Mouse (Mus musculus) limb, embryonic 11.5 days (tissue): Measurements from ENCODE around the gene Hephl1. TPM values are rescaled to one million over a fixed set of nuclear protein-coding genes. Genes with fewer than 3 reads are reported as not detected.

Source experiments
- ATAC-seq: fragments of 200-750 bp; cut with Nextera tagmentation; 2 replicates; pipeline ENCODE4 v1.8.0; 2017; ENCODE audit warnings: low read depth; ENCODE audit not compliant: insufficient number of reproducible peaks, low FRiP score, low TSS enrichment
- DNase-seq: peaks from one replicate; pipeline ENCODE4 v3.0.0-alpha.2; 2015; ENCODE audit warnings: low spot score
- H3K27ac ChIP-seq: fragments of 300-500 bp; sonication (generic); replicated peaks from 2 replicates; pipeline ENCODE4 v1.5.1; 2014; ENCODE audit warnings: low read depth, mild to moderate bottlenecking, low read length
- H3K27me3 ChIP-seq: fragments of 300-500 bp; sonication (generic); 2 replicates; pipeline ENCODE4 v1.6.1; 2014; ENCODE audit warnings: mild to moderate bottlenecking, low read length, mixed read lengths; ENCODE audit not compliant: control insufficient read depth, insufficient read depth
- H3K36me3 ChIP-seq: fragments of 300-500 bp; sonication (generic); 2 replicates; pipeline ENCODE4 v1.6.1; 2014; ENCODE audit warnings: mild to moderate bottlenecking, low read length, moderate library complexity, mixed read lengths; ENCODE audit not compliant: control insufficient read depth, insufficient read depth
- H3K4me1 ChIP-seq: fragments of 300-500 bp; sonication (generic); 2 replicates; pipeline ENCODE4 v1.6.1; 2014; ENCODE audit warnings: low read length, mixed read lengths; ENCODE audit not compliant: control insufficient read depth, insufficient read depth
- H3K4me2 ChIP-seq: fragments of 300-500 bp; sonication (generic); 2 replicates; pipeline ENCODE4 v1.6.1; 2014; ENCODE audit warnings: low read depth, mild to moderate bottlenecking, moderate library complexity; ENCODE audit not compliant: severe bottlenecking
- H3K4me3 ChIP-seq: fragments of 300-500 bp; sonication (generic); 2 replicates; pipeline ENCODE4 v1.5.1; 2014; ENCODE audit warnings: low read depth, low read length
- H3K9ac ChIP-seq: fragments of 300-500 bp; sonication (generic); 2 replicates; pipeline ENCODE4 v1.6.1; 2014; ENCODE audit warnings: mild to moderate bottlenecking, low read length
- H3K9me3 ChIP-seq: fragments of 300-500 bp; sonication (generic); 2 replicates; pipeline ENCODE4 v1.6.1; 2016; ENCODE audit warnings: low read length; ENCODE audit not compliant: control insufficient read depth
- WGBS: fragments of 180-500 bp; shearing (Covaris S2); extraction: QIAGEN DNeasy Blood & Tissue Kit; methylation state at CpG from one replicate; pipeline ENCODE4 v1.1.7; 2014; 5-methylcytosine and 5-hydroxymethylcytosine counted together
- polyA plus RNA-seq: library from polyadenylated mRNA; unstranded; fragments of >200 nt; fragmentation: Nextera tagmentation; extraction: Ambion mirVana; gene quantifications from 2 replicates; pipeline ENCODE4 v1.2.1, GENCODE M21; 2014

The Hephl1 gene
- polyA plus RNA-seq, 1 experiment from 2014 or later, result not detected

DNA sequence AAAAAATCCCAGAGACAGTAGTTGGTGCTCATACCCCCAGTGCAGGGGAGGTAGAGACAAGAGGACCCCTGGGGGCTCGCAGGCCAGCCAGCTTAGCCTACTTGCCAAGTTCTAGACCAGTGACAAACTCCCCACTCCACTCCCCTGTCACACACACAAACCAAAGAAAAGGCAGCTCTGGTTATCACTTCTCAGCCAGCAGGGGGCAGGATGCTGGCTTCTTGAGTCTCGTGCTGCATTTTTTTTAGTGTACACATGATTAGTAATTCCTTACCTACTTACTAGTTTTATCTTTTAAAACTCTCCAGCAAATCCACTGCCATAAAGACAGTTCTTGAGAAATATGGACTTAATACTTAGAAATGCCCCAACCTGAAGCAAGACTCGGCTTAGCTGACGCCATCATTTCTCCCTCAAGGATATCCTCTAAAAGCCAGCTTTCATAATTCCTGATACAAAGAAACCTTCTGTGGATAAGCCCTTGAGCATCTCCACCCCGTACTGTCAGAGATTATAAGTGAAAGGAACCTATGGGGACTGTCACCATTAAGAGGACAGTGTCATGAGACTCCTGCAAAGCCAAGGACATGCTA, 78.2 kb downstream of the Hephl1 start:
- H3K4me1 ChIP-seq, result no peaks in the 10 kb centered on the region
- no peak overlapping the region for H3K4me3 ChIP-seq
- H3K27me3 ChIP-seq, result no peaks in the 10 kb centered on the region
- no peaks in the 10 kb centered on the region for H3K36me3 ChIP-seq
- DNase-seq (no peak), ATAC-seq (no peak)
- WGBS, result 76% methylated on average over 5 of the region's 5 CpGs
- no peak overlapping the region for H3K27ac ChIP-seq
- H3K9me3 ChIP-seq, result no peaks in the 10 kb centered on the region; the same call in 1 of the 2 replicates
- no peak overlapping the region for H3K9ac ChIP-seq
- no peak overlapping the region for H3K4me2 ChIP-seq

GRCm38 (mm10) chr9:15032797-15033196, 79.1 kb downstream of the Hephl1 start:
- ATAC-seq, result no peak
- H3K4me3 ChIP-seq, result no peak overlapping the region
- H3K9ac ChIP-seq, result no peak overlapping the region
- H3K4me1 ChIP-seq, result no peaks in the 10 kb centered on the region
- H3K9me3 ChIP-seq, result no peaks in the 10 kb centered on the region; the same call in 1 of the 2 replicates
- DNase-seq, result no peak
- H3K36me3 ChIP-seq, result no peaks in the 10 kb centered on the region
- no peaks in the 10 kb centered on the region for H3K27me3 ChIP-seq
- no peak overlapping the region for H3K4me2 ChIP-seq
- 86% methylated on average over 4 of the region's 4 CpGs for WGBS
- no peak overlapping the region for H3K27ac ChIP-seq

DNA sequence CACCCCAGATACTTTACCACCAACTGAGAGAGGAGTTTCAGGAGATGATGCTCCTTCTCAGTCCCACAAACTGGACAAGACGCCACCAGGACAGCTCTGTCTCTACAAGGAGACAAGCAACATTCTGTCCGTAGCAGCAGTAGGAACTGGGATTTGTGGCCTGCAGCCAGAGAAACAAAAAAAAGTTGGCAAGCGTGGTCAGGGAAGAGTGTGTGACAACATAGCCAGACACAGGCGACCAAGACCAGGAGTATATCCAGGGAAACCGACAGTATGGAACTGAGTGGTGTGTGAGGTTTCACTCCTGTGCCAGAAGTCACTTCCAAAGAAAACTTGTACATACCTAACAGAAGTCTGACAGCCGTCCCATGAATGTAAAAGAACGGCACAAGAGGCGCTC, 81.1 kb downstream of the Hephl1 start:
- Histone ChIP-seq H3K4me2 (no peak overlapping the region), H3K9ac (no peak overlapping the region), H3K27me3 (no peaks in the 10 kb centered on the region), H3K4me1 (no peaks in the 10 kb centered on the region), H3K27ac (no peak overlapping the region), H3K9me3 (no peaks in the 10 kb centered on the region), H3K36me3 (no peaks in the 10 kb centered on the region), H3K4me3 (no peak overlapping the region)
- ATAC-seq (no peak), DNase-seq (no peak)
- WGBS, result 92% methylated on average over 8 of the region's 8 CpGs

GRCm38 (mm10) chr9:15029025-15029727, 82.7 kb downstream of the Hephl1 start:
- Histone ChIP-seq H3K9me3 (no peaks in the 10 kb centered on the region), H3K27ac (no peak overlapping the region), H3K27me3 (no peaks in the 10 kb centered on the region), H3K4me3 (no peak overlapping the region), H3K4me1 (no peaks in the 10 kb centered on the region), H3K9ac (no peak overlapping the region), H3K36me3 (no peaks in the 10 kb centered on the region), H3K4me2 (no peak overlapping the region)
- DNase-seq, result peak; percentile 72
- no peak for ATAC-seq
- 57% methylated on average over 4 of the region's 5 CpGs for WGBS

DNA sequence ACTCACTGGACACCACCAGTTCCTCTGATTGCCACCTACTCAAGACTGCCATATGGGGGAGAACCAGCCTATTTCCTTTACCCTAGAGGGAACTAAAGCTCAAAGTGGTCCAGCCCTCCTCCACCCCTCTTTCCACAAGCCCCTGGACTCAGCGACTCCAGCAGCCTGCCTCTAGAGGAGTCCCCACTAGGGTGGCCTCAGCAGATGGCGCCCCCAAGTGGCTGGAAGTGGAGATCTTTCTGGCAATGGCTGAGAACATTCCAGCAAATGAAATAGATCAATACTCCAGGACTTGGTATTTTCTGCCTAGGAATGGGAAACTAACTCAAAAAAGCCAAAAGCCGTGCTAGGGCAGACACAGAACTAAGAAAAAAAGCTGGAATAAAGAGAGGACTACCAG, 84.2 kb downstream of the Hephl1 start:
- Histone ChIP-seq H3K9me3 (no peaks in the 10 kb centered on the region), H3K4me2 (no peak overlapping the region), H3K4me3 (no peak overlapping the region), H3K36me3 (no peaks in the 10 kb centered on the region), H3K27ac (no peak overlapping the region), H3K27me3 (no peaks in the 10 kb centered on the region), H3K9ac (no peak overlapping the region), H3K4me1 (no peaks in the 10 kb centered on the region)
- DNase-seq, result no peak
- no peak for ATAC-seq
- 65% methylated on average over 3 of the region's 3 CpGs for WGBS

- no peak overlapping the region for H3K4me3 ChIP-seq
- H3K4me2 ChIP-seq, result no peak overlapping the region
- H3K36me3 ChIP-seq, result peaks cover 5% of the 10 kb centered on the region; the same call in 1 of the 2 replicates
- DNase-seq (no peak), ATAC-seq (no peak)
- 90% methylated on average over 1 of the region's 1 CpGs for WGBS
- H3K4me1 ChIP-seq, result no peaks in the 10 kb centered on the region
- H3K9ac ChIP-seq, result no peak overlapping the region
- H3K27me3 ChIP-seq, result no peaks in the 10 kb centered on the region
- H3K27ac ChIP-seq, result no peak overlapping the region
- no peaks in the 10 kb centered on the region for H3K9me3 ChIP-seq
Measured at GRCm38 (mm10) chr9:15023049-15023448, 88.9 kb downstream of the Hephl1 start.

DNA sequence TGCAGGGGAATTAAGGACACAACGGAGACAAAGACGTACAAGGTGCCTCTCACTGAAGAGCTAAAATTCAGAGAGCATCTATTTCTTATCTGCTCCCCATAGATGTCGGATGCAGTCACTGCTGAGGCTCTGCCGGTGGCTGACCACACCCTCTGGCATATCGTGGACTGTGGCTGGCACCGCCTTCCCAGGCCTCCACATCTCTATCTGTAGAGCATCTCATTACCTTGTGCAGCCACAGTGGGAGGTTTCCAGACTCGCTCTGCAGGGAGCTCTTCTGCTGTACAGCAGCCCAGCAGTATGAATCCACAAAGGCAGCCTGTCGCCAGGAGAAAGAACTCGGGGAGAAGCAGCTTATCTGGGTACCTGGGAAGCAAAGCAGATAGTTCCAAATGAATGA, 90.8 kb downstream of the Hephl1 start:
- Histone ChIP-seq H3K4me3 (no peak overlapping the region), H3K9me3 (no peaks in the 10 kb centered on the region), H3K27me3 (no peaks in the 10 kb centered on the region), H3K27ac (no peak overlapping the region), H3K9ac (no peak overlapping the region), H3K4me1 (no peaks in the 10 kb centered on the region), H3K4me2 (no peak overlapping the region), H3K36me3 (peaks cover 5% of the 10 kb centered on the region; the same call in 1 of the 2 replicates)
- WGBS, result 86% methylated on average over 9 of the region's 9 CpGs
- DNase-seq, result no peak
- no peak for ATAC-seq

- Histone ChIP-seq H3K9me3 (no peaks in the 10 kb centered on the region), H3K4me1 (no peaks in the 10 kb centered on the region), H3K36me3 (peaks cover 5% of the 10 kb centered on the region; the same call in 1 of the 2 replicates), H3K4me2 (no peak overlapping the region), H3K4me3 (no peak overlapping the region), H3K27me3 (no peaks in the 10 kb centered on the region), H3K9ac (no peak overlapping the region), H3K27ac (no peak overlapping the region)
- WGBS, result 95% methylated on average over 5 of the region's 5 CpGs
- ATAC-seq (no peak), DNase-seq (no peak)
Measured at GRCm38 (mm10) chr9:15020561-15021080, 91.3 kb downstream of the Hephl1 start.
